Mouse (Mus musculus) layer of hippocampus, adult 8-10 months (tissue): ENCODE measurements around the gene Ankrd23. TPM values are rescaled to one million over a fixed set of nuclear protein-coding genes. Genes with fewer than 3 reads are reported as not detected.
"Not testable (repeated sequence)": the region's sequence is repeated elsewhere in the genome, so short reads cannot be mapped to it uniquely, and the experiment has no call there.

ENCODE experiments used
- DNase-seq, 2 experiments: peaks; one replicate each; pipeline ENCODE4 v3.0.0; 2022; ENCODE audit warnings: low spot score in 2 of 2
- total RNA-seq, 4 experiments: library from RNA; stranded (reverse); gene quantifications; 2 replicates each; pipeline ENCODE4 v1.2.4; 2022

Gene Ankrd23
- total RNA-seq: 1 to 10 TPM; 3.7 to 7.7 (median 5.0) TPM

- DNase-seq: not testable (repeated sequence)
Observed at GRCm38 (mm10) chr1:36536783-36537182, at the start of gene Ankrd23. TSS of gene Ankrd23 (minus strand) at chr1:36536883.

GRCm38 (mm10) chr1:36586288-36586687, 49.6 kb upstream of the Ankrd23 start:
- no peak for DNase-seq

GRCm38 (mm10) chr1:36583408-36584116, 46.9 kb upstream of the Ankrd23 start:
- no peak for DNase-seq

- DNase-seq: no peak
Observed at GRCm38 (mm10) chr1:36582211-36582610, 45.5 kb upstream of the Ankrd23 start.

- no peak for DNase-seq
Observed at GRCm38 (mm10) chr1:36581260-36581659, 44.6 kb upstream of the Ankrd23 start.

- DNase-seq: peak; percentile 42 to 50
Observed at GRCm38 (mm10) chr1:36580384-36581207, 43.9 kb upstream of the Ankrd23 start.

- DNase-seq: no peak
Observed at GRCm38 (mm10) chr1:36579974-36580383, 43.3 kb upstream of the Ankrd23 start.

- DNase-seq: no peak
Observed at GRCm38 (mm10) chr1:36576991-36577675, 40.5 kb upstream of the Ankrd23 start.

- DNase-seq: no peak
Observed at GRCm38 (mm10) chr1:36575347-36575746, 38.7 kb upstream of the Ankrd23 start.

GRCm38 (mm10) chr1:36574196-36574955, 37.7 kb upstream of the Ankrd23 start:
- no peak for DNase-seq

- DNase-seq: no peak
Observed at GRCm38 (mm10) chr1:36573524-36573923, 36.8 kb upstream of the Ankrd23 start.

GRCm38 (mm10) chr1:36572709-36573108, 36.0 kb upstream of the Ankrd23 start:
- no peak for DNase-seq

- no peak for DNase-seq
Observed at GRCm38 (mm10) chr1:36572140-36572700, 35.5 kb upstream of the Ankrd23 start.

- DNase-seq: no peak
Observed at GRCm38 (mm10) chr1:36571627-36572026, 34.9 kb upstream of the Ankrd23 start.

GRCm38 (mm10) chr1:36570320-36570719, 33.6 kb upstream of the Ankrd23 start:
- no peak for DNase-seq

GRCm38 (mm10) chr1:36569694-36570276, 33.1 kb upstream of the Ankrd23 start:
- no peak for DNase-seq

- no peak for DNase-seq
Observed at GRCm38 (mm10) chr1:36568776-36569175, 32.1 kb upstream of the Ankrd23 start.

GRCm38 (mm10) chr1:36567818-36568603, 31.3 kb upstream of the Ankrd23 start:
- DNase-seq: no peak

GRCm38 (mm10) chr1:36566425-36566824, 29.7 kb upstream of the Ankrd23 start:
- no peak for DNase-seq

- DNase-seq: no peak
Observed at GRCm38 (mm10) chr1:36564101-36564500, 27.4 kb upstream of the Ankrd23 start.
